Mouse (Mus musculus) testis, adult 2 months (tissue): ENCODE measurements around the gene Aqp12.

Source experiments
- CTCF ChIP-seq: fragments of 200-500 bp; IDR thresholded peaks from 2 replicates; pipeline ENCODE4 v1.5.1; 2012; ENCODE audit warnings: low read depth, mild to moderate bottlenecking, inconsistent platforms, low read length, moderate library complexity; ENCODE audit not compliant: control insufficient read depth, insufficient read depth, insufficient replicate concordance
- POLR2A ChIP-seq: fragments of 200-500 bp; IDR thresholded peaks from 2 replicates; pipeline ENCODE4 v1.6.1; 2012; ENCODE audit warnings: low read depth, mild to moderate bottlenecking, inconsistent platforms, low read length, moderate library complexity; ENCODE audit not compliant: control insufficient read depth

GRCm38 (mm10) chr1:93051124-93051833, 45.1 kb downstream of the Aqp12 start:
- TF ChIP-seq CTCF (no peak), POLR2A (no peak)
